Mouse (Mus musculus) lung, embryonic 14.5 days (tissue): ENCODE data around the gene Cib3. TPM values are rescaled to one million over a fixed set of nuclear protein-coding genes. Genes with fewer than 3 reads are reported as not detected.

ENCODE experiments used
- ATAC-seq: fragments of 200-750 bp; cut with Nextera tagmentation; 2 replicates; pipeline ENCODE4 v1.8.0; 2017; ENCODE audit warnings: mild to moderate bottlenecking, moderate TSS enrichment, moderate library complexity; ENCODE audit not compliant: insufficient read depth
- DNase-seq: peaks from one replicate; pipeline ENCODE4 v3.0.0-alpha.2; 2015
- H3K27ac ChIP-seq: fragments of 300-500 bp; sonication (generic); 2 replicates; pipeline ENCODE4 v1.5.1; 2014; ENCODE audit warnings: low read depth, mild to moderate bottlenecking, moderate library complexity
- H3K27me3 ChIP-seq: fragments of 300-500 bp; sonication (generic); 2 replicates; pipeline ENCODE4 v1.6.1; 2014; ENCODE audit warnings: low read length, control low read depth; ENCODE audit not compliant: insufficient read depth
- H3K36me3 ChIP-seq: fragments of 300-500 bp; sonication (generic); 2 replicates; pipeline ENCODE4 v1.6.1; 2014; ENCODE audit warnings: control low read depth; ENCODE audit not compliant: insufficient read depth
- H3K4me1 ChIP-seq: fragments of 300-500 bp; sonication (generic); 2 replicates; pipeline ENCODE4 v1.6.1; 2014; ENCODE audit warnings: antibody characterized with exemption, control low read depth; ENCODE audit not compliant: insufficient read depth
- H3K4me2 ChIP-seq: fragments of 300-500 bp; sonication (generic); 2 replicates; pipeline ENCODE4 v1.6.1; 2014; ENCODE audit warnings: mild to moderate bottlenecking
- H3K4me3 ChIP-seq: fragments of 300-500 bp; sonication (generic); 2 replicates; pipeline ENCODE4 v1.5.1; 2014; ENCODE audit warnings: low read depth, low read length
- H3K9ac ChIP-seq: fragments of 300-500 bp; sonication (generic); 2 replicates; pipeline ENCODE4 v1.6.1; 2014
- H3K9me3 ChIP-seq: fragments of 300-500 bp; sonication (generic); 2 replicates; pipeline ENCODE4 v1.6.1; 2016; ENCODE audit warnings: low read depth, low read length, control low read depth
- CTCF ChIP-seq: IDR thresholded peaks from 2 replicates; pipeline ENCODE4 v1.5.1; 2016; ENCODE audit warnings: antibody characterized with exemption, low read depth
- WGBS: fragments of 180-500 bp; shearing (Covaris S2); extraction: QIAGEN DNeasy Blood & Tissue Kit; methylation state at CpG from one replicate; pipeline ENCODE4 v1.1.7; 2014; 5-methylcytosine and 5-hydroxymethylcytosine counted together
- polyA plus RNA-seq: library from polyadenylated mRNA; unstranded; fragments of >200 nt; fragmentation: Nextera tagmentation; extraction: Ambion mirVana; gene quantifications from 2 replicates; pipeline ENCODE4 v1.2.1, GENCODE M21; 2014

Gene Cib3
- polyA plus RNA-seq, 1 experiment from 2014 or later: not detected

DNA sequence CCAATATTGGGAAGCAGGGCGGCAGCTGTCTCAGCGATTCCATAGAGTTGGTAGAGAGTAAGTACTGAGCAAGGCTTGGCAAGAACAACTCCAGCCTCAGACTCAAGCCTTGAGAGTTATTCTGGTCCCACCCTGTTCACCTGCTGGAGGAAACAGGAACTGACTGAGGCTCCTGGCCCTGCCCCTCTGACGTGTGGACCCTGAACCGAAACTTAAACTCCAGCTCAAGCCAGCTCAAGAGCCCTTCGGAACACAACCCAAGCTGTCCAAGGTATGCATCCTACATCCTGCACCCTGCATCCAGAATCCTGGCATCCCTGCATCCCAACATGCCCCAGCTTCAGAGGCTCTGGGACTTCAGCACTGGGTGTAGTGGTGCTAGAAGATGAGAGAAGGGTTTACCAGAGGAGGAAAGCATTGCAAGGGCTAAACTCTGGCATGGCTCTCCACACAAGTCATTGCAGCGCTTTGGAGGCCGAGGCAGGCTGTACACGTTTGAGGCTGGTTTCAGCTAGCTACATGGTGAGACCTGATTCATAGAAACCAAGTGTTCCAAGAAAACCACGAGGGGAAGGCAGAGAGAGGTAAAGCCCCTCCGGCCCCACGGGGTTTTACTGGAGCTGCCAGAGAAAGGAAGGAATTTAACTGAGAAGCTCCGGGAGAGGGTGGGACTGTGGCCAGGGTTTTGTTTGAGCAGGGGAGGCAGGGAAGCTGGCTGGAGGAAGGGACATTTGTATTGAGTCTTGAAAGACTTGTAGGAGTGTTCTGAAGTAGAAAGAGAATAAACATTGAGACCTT, 23.0 kb downstream of the Cib3 start, which contains the start of gene Hsh2d:
Hsh2d (plus strand) TSS at position 222 of the 798 bp plus-strand sequence.
- DNase-seq (peak; percentile 47), ATAC-seq (peak; percentile 60; the same call in 1 of the 2 replicates)
- Histone ChIP-seq H3K36me3 (no peaks in the 10 kb centered on the region), H3K9me3 (no peaks in the 10 kb centered on the region), H3K4me3 (no peak within 1 kb of the TSS), H3K27me3 (no peaks in the 10 kb centered on the region), H3K27ac (peak within 1 kb of the TSS; percentile 59), H3K4me2 (no peak within 1 kb of the TSS; the same call in 1 of the 2 replicates), H3K4me1 (no peaks in the 10 kb centered on the region), H3K9ac (no peak within 1 kb of the TSS)
- peak; percentile 49 for TF ChIP-seq CTCF
- WGBS: 56% methylated on average over 12 of the region's 12 CpGs

DNA sequence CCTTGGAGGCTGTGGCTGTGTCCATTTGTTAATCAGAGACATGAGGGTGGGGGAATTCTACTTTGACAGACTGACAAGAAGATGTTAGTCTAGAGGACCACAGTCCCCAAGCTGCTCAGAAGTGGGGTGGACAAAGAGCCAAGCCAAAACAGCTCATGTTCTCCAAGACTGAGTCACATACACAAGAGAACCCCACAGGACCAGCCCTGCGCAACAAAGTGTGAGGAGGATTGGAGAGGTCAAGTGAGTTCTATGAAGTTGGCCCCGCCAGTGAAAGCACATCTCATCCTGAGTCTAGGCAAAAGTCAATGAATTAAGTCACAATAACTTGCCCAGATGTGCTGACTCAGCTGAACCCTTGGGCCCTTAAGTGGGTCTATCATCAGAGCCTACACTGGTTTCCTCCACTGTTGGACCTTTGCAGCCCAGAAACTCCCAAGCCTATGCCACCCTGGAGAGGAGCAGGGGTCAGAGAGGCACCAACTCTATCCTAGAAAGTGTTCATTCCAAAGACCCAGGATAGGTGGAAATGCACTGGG, 24.8 kb downstream of the Cib3 start:
- H3K4me3 ChIP-seq: no peak overlapping the region
- 80% methylated on average over 2 of the region's 2 CpGs for WGBS
- no peaks in the 10 kb centered on the region for H3K9me3 ChIP-seq
- no peaks in the 10 kb centered on the region for H3K36me3 ChIP-seq
- no peak overlapping the region for H3K9ac ChIP-seq
- H3K27ac ChIP-seq: no peak overlapping the region
- no peaks in the 10 kb centered on the region for H3K4me1 ChIP-seq
- H3K27me3 ChIP-seq: no peaks in the 10 kb centered on the region
- H3K4me2 ChIP-seq: no peak overlapping the region
- ATAC-seq (no peak), DNase-seq (no peak)
- TF ChIP-seq CTCF: no peak

DNA sequence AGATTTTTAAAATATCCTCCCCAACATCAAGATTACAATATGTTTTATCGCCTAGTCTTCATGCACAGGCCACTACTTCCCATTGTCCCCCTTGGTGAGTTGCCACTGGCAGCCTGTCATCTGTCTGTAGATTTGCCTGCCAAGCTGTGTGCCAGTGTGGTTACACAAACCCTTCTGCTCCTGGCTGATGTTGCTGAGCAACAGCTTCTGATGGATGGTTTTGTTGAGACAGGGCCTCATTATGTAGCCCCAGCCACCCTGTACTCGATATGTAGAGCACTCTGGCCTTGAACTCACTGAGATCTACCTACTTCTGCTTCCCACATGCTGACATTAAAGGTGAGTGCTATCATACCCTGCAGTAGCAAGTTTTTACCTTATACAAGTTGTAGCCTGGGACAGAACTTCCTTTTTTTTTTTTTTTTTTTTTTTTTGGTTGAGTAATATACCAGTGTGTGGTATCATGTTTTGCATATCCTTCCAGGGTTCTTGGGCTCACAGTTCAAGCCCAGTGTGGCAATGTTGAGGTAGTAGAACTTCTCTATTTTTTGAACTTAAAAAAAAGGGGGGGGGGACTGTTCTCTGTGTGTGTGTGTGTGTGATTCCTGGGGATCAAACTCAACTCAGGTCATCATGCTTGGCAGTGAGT, 29.0 kb downstream of the Cib3 start:
- TF ChIP-seq CTCF: no peak
- Histone ChIP-seq H3K27ac (no peak overlapping the region), H3K9ac (no peak overlapping the region), H3K36me3 (peaks cover 31% of the 10 kb centered on the region), H3K9me3 (no peaks in the 10 kb centered on the region), H3K4me2 (no peak overlapping the region), H3K4me3 (no peak overlapping the region), H3K4me1 (no peaks in the 10 kb centered on the region), H3K27me3 (no peaks in the 10 kb centered on the region)
- no peak for ATAC-seq
- 73% methylated on average over 2 of the region's 2 CpGs for WGBS
- no peak for DNase-seq

DNA sequence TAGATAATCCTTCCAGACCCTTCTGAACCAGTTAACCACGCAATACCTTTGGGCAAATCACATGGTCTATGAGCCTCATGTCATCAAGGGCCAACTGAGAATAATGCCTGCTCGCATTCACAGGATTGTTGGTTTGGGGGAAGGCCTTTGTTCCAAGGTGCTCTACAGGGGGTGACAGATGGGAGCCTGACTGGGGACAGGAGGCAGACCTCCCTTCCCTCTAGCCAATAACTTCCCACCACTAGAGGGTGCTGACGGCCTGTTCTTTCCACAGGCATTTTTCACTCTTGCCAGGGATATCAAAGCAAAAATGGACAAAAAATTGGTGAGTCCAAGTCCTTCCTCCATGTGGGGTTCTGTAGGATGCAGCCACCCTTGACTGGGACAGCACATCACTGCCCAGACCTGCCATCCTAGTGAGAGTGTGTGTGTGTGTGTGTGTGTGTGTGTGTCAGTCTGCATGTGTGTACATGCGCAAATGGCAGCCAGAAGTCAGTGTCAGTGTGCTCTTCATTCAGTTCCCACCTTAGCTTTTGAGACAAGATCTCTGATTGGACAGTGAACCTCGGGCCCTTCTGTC, 35.2 kb downstream of the Cib3 start:
- 62% methylated on average over 5 of the region's 5 CpGs for WGBS
- DNase-seq: peak; percentile 88
- TF ChIP-seq CTCF: peak; percentile 87

DNA sequence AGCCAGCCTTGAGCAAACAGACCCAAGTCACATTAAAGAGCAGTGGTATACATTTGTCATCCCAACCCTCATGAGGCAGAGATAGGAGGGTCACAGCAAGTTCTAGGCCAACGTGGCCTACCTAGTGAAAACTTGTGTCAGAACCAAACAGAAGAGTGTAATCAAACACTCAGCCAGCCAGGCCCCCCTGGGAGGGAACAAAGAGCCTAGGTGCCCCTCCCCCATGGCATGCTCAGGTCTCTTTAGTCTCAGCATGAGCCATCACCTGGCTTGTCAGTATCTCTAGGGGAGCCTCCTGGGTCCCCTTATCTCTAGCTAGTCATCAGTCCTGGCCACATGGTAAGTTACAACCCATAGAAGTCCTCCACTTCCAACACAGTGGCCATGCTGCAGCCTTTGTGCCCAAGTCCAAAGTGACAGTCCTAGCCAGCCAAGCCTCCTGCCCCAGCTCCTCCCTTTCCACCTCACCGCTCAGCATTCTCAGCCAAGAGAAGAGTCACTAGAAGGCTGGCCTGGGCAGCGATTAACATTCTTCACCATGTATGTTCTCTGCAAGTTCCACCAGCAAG, 42.9 kb downstream of the Cib3 start:
- Histone ChIP-seq H3K4me2 (no peak overlapping the region), H3K27ac (no peak overlapping the region), H3K9me3 (no peaks in the 10 kb centered on the region), H3K9ac (no peak overlapping the region), H3K4me3 (no peak overlapping the region), H3K4me1 (no peaks in the 10 kb centered on the region), H3K36me3 (peaks cover 74% of the 10 kb centered on the region), H3K27me3 (no peaks in the 10 kb centered on the region)
- 59% methylated on average over 3 of the region's 3 CpGs for WGBS
- no peak for ATAC-seq
- DNase-seq: no peak
- TF ChIP-seq CTCF: no peak

More for the DNA sequence above, 35.2 kb downstream of the Cib3 start:
- H3K4me3 ChIP-seq: no peak overlapping the region
- ATAC-seq: peak; percentile 74
- H3K27me3 ChIP-seq: no peaks in the 10 kb centered on the region
- no peak overlapping the region for H3K9ac ChIP-seq
- H3K4me1 ChIP-seq: no peaks in the 10 kb centered on the region
- H3K27ac ChIP-seq: no peak overlapping the region
- no peak overlapping the region for H3K4me2 ChIP-seq
- H3K9me3 ChIP-seq: no peaks in the 10 kb centered on the region
- peaks cover 88% of the 10 kb centered on the region for H3K36me3 ChIP-seq

DNA sequence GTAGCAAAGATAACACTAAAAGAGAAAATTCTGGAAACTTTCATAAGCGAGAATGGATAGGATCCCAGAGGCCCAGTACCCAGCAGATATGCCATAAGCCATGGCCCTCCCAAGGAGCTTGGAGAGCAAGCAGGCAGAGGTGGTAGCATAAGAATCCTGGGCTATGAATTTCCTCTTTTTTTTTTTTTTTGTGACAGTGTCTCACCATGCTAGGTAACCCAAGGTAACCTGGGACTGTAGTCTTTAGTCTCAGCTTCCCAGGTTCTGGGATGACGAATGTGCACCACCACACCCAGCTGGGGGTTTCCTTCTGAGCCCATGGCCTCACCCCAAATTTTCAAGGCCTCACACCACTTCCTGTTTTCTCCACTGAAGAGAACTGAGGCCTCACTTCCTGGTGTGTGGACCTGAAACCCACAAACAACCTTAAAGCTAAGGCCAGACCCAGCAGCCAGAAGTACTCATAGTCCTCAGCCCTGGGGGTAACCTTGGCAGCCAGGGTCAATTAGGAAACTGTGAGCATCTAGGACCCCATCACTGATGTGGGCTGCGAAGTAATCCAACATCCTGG, 43.5 kb downstream of the Cib3 start:
- H3K4me2 ChIP-seq: no peak overlapping the region
- no peak for ATAC-seq
- WGBS: 80% methylated on average over 3 of the region's 3 CpGs
- no peaks in the 10 kb centered on the region for H3K27me3 ChIP-seq
- H3K4me3 ChIP-seq: no peak overlapping the region
- DNase-seq: no peak
- no peak overlapping the region for H3K27ac ChIP-seq
- H3K36me3 ChIP-seq: peaks cover 73% of the 10 kb centered on the region
- no peaks in the 10 kb centered on the region for H3K9me3 ChIP-seq
- no peak overlapping the region for H3K9ac ChIP-seq
- TF ChIP-seq CTCF: no peak
- no peaks in the 10 kb centered on the region for H3K4me1 ChIP-seq
